Mouse (Mus musculus) hindbrain, postnatal 0 days (tissue): Measurements from ENCODE around the gene Rdh16f1. TPM values are rescaled to one million over a fixed set of nuclear protein-coding genes. Genes with fewer than 3 reads are reported as not detected.
"Not testable (repeated sequence)": the region's sequence is repeated elsewhere in the genome, so short reads cannot be mapped to it uniquely, and the experiment has no call there.

Experiments used
- ATAC-seq: fragments of 200-750 bp; cut with Nextera tagmentation; 2 replicates; pipeline ENCODE4 v1.8.0; 2017; ENCODE audit warnings: mild to moderate bottlenecking, moderate TSS enrichment, moderate library complexity
- DNase-seq: peaks from one replicate; pipeline ENCODE4 v3.0.0-alpha.2; 2015; ENCODE audit warnings: low spot score
- H3K27ac ChIP-seq: fragments of 300-500 bp; sonication (generic); 2 replicates; pipeline ENCODE4 v1.5.1; 2014; ENCODE audit warnings: mild to moderate bottlenecking
- H3K27me3 ChIP-seq: fragments of 300-500 bp; sonication (generic); 2 replicates; pipeline ENCODE4 v1.6.1; 2014; ENCODE audit warnings: low read length, mixed read lengths; ENCODE audit not compliant: insufficient read depth
- H3K36me3 ChIP-seq: fragments of 300-500 bp; sonication (generic); 2 replicates; pipeline ENCODE4 v1.6.1; 2014; ENCODE audit warnings: low read length, mixed read lengths; ENCODE audit not compliant: insufficient read depth
- H3K4me1 ChIP-seq: fragments of 300-500 bp; sonication (generic); 2 replicates; pipeline ENCODE4 v1.6.1; 2014; ENCODE audit warnings: antibody characterized with exemption, low read length, mixed read lengths; ENCODE audit not compliant: insufficient read depth
- H3K4me2 ChIP-seq: fragments of 300-500 bp; sonication (generic); 2 replicates; pipeline ENCODE4 v1.6.1; 2014; ENCODE audit warnings: low read depth, mild to moderate bottlenecking, low read length, moderate library complexity, mixed read lengths
- H3K4me3 ChIP-seq: fragments of 300-500 bp; sonication (generic); 2 replicates; pipeline ENCODE4 v1.5.1; 2014; ENCODE audit warnings: low read length
- H3K9ac ChIP-seq: fragments of 300-500 bp; sonication (generic); replicated peaks from 2 replicates; pipeline ENCODE4 v1.6.1; 2014; ENCODE audit warnings: mild to moderate bottlenecking, low read length, moderate library complexity, mixed read lengths
- H3K9me3 ChIP-seq: fragments of 300-500 bp; sonication (generic); 2 replicates; pipeline ENCODE4 v1.6.1; 2016; ENCODE audit warnings: low read length, mixed read lengths
- CTCF ChIP-seq: IDR thresholded peaks from 2 replicates; pipeline ENCODE4 v1.5.1; 2016; ENCODE audit warnings: antibody characterized with exemption, control low read depth, low read depth
- WGBS: fragments of 180-500 bp; shearing (Covaris S2); extraction: QIAGEN DNeasy Blood & Tissue Kit; methylation state at CpG from one replicate; pipeline ENCODE4 v1.1.7; 2014; 5-methylcytosine and 5-hydroxymethylcytosine counted together
- polyA plus RNA-seq: library from polyadenylated mRNA; unstranded; fragments of >200 nt; fragmentation: Nextera tagmentation; extraction: Ambion mirVana; gene quantifications from 2 replicates; pipeline ENCODE4 v1.2.1, GENCODE M21; 2015
- total RNA-seq: library from RNA; depleted of rRNA; stranded (reverse); fragments of >200 nt; gene quantifications from 2 replicates; pipeline ENCODE4 v1.2.3, GENCODE M21; 2014; rRNA removed

The Rdh16f1 gene
- total and polyA plus RNA-seq, 2 experiments from 2014 or later = 0.54 TPM; not detected in 1

DNA sequence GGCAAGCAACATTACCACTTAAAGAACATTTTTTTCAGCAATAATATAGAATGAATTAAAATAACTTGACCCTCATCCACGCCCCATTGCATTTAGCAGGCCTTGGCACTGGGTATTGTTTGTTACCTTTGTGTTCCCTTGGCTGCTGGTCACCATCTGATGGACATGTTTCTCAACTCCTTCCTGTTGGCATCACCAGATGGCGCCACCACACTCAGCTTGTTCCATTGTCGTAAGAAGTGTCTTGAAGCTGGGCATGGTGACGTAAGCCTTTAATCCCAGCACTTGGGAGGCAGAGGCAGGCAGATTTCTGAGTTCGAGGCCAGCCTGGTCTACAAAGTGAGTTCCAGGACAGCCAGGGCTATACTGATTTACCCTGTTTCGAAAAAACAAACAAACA lies 65.8 kb downstream of the Rdh16f1 start:
- no peak overlapping the region for H3K4me2 ChIP-seq
- H3K27me3 ChIP-seq = no peaks in the 10 kb centered on the region
- 82% methylated on average over 6 of the region's 6 CpGs for WGBS
- no peaks in the 10 kb centered on the region for H3K4me1 ChIP-seq
- DNase-seq (peak; percentile 4), ATAC-seq (no peak)
- H3K9me3 ChIP-seq = 0 out of 2 replicates have a peak, but pooled peaks cover 3% of the 10 kb centered on the region
- no peaks in the 10 kb centered on the region for H3K36me3 ChIP-seq
- no peak overlapping the region for H3K27ac ChIP-seq
- TF ChIP-seq CTCF = peak; percentile 52
- H3K9ac ChIP-seq = no peak overlapping the region
- no peak overlapping the region for H3K4me3 ChIP-seq

DNA sequence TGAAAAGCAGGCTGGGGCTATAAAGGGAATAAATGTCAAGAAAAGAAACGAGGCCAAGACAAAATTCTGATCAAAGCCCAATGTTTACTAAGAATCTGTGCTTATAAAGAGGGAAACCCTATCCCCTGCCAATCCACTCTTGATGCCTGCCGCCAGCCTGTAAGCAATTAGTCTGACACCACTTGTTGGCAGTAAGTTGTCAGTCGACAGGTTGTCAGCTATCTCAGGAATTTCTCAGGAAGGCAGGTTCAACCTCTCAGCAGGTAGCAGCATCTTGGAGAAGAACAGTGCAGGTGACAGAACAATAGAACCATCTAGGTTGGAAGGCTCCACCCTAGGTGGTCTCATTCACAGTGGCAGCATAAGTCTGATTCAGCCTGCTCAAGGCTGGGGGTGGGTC lies 69.5 kb downstream of the Rdh16f1 start:
- Histone ChIP-seq H3K4me1 (no peaks in the 10 kb centered on the region), H3K9me3 (no peaks in the 10 kb centered on the region), H3K4me2 (no peak overlapping the region), H3K27ac (no peak overlapping the region), H3K36me3 (no peaks in the 10 kb centered on the region), H3K4me3 (no peak overlapping the region), H3K27me3 (no peaks in the 10 kb centered on the region), H3K9ac (no peak overlapping the region)
- DNase-seq (no peak), ATAC-seq (no peak)
- no peak for TF ChIP-seq CTCF
- 74% methylated on average over 3 of the region's 3 CpGs for WGBS

- WGBS = 94% methylated on average over 1 of the region's 1 CpGs
- not testable (repeated sequence) for H3K27me3 ChIP-seq, H3K27ac ChIP-seq, ATAC-seq, H3K9ac ChIP-seq, DNase-seq, H3K4me1 ChIP-seq, H3K9me3 ChIP-seq, H3K4me2 ChIP-seq, H3K4me3 ChIP-seq, H3K36me3 ChIP-seq
Measured at GRCm38 (mm10) chr10:127834186-127834585, 74.6 kb downstream of the Rdh16f1 start.

GRCm38 (mm10) chr10:127835292-127835691 lies 75.7 kb downstream of the Rdh16f1 start:
- WGBS = 87% methylated on average over 5 of the region's 5 CpGs
- Histone ChIP-seq H3K27me3 (no peaks in the 10 kb centered on the region), H3K4me3 (no peak overlapping the region), H3K27ac (no peak overlapping the region), H3K4me1 (no peaks in the 10 kb centered on the region), H3K9ac (no peak overlapping the region), H3K9me3 (no peaks in the 10 kb centered on the region), H3K36me3 (no peaks in the 10 kb centered on the region), H3K4me2 (no peak overlapping the region)
- no peak for TF ChIP-seq CTCF
- no peak for ATAC-seq
- no peak for DNase-seq

GRCm38 (mm10) chr10:127837793-127838192 lies 78.2 kb downstream of the Rdh16f1 start:
- H3K36me3 ChIP-seq, DNase-seq, H3K9ac ChIP-seq, H3K9me3 ChIP-seq, H3K27me3 ChIP-seq, H3K4me3 ChIP-seq, H3K27ac ChIP-seq, H3K4me1 ChIP-seq, ATAC-seq, H3K4me2 ChIP-seq: not testable (repeated sequence)
- WGBS = 91% methylated on average over 5 of the region's 5 CpGs

GRCm38 (mm10) chr10:127838539-127838938 lies 79.0 kb downstream of the Rdh16f1 start:
- 88% methylated on average over 2 of the region's 2 CpGs for WGBS
- TF ChIP-seq CTCF = no peak
- no peaks in the 10 kb centered on the region for H3K9me3 ChIP-seq
- no peaks in the 10 kb centered on the region for H3K36me3 ChIP-seq
- no peak overlapping the region for H3K9ac ChIP-seq
- H3K4me1 ChIP-seq = no peaks in the 10 kb centered on the region
- H3K4me3 ChIP-seq = no peak overlapping the region
- DNase-seq = no peak
- ATAC-seq = no peak
- no peak overlapping the region for H3K27ac ChIP-seq
- H3K27me3 ChIP-seq = no peaks in the 10 kb centered on the region
- H3K4me2 ChIP-seq = no peak overlapping the region

DNA sequence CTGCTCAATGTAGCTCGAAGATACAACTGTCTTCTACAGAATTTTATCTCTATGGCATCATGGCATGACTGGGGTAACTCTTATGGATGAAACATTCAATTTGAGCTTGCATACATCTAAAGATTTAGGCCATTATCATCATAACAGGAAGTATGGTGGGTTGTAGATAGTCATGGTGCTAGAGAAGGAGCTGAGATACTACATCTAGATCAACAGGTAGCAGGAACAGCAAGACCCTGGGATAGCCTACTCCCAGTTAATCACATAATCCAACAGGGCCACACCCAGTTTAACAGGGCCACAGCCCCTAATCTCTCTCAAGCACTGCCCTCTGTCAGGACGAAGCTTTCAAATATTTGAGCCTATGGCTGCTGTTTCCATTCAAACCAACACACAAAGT lies 81.2 kb downstream of the Rdh16f1 start:
- no peak for TF ChIP-seq CTCF
- Histone ChIP-seq H3K4me1 (no peaks in the 10 kb centered on the region), H3K4me3 (no peak overlapping the region), H3K27me3 (no peaks in the 10 kb centered on the region), H3K36me3 (no peaks in the 10 kb centered on the region), H3K9me3 (no peaks in the 10 kb centered on the region), H3K4me2 (no peak overlapping the region), H3K27ac (no peak overlapping the region), H3K9ac (no peak overlapping the region)
- WGBS = 79% methylated on average over 2 of the region's 2 CpGs
- ATAC-seq = no peak
- no peak for DNase-seq

Other genes with a start within 250 kb of the Rdh16f1 start
- gene Ndufa4l2, start 244.8 kb upstream of the Rdh16f1 start, total RNA-seq = 11.0 and 21.9 TPM in 2 replicates
- 16.7 and 17.4 TPM in 2 replicates for gene Ndufa4l2, start 244.8 kb upstream of the Rdh16f1 start, polyA plus RNA-seq
- 66.1 and 91.1 TPM in 2 replicates for gene Shmt2, start 237.3 kb upstream of the Rdh16f1 start, total RNA-seq
- 49.7 and 49.9 TPM in 2 replicates for gene Shmt2, start 237.3 kb upstream of the Rdh16f1 start, polyA plus RNA-seq
- gene Nxph4, start 225.2 kb upstream of the Rdh16f1 start, total RNA-seq = 26.0 and 33.5 TPM in 2 replicates
- 134 and 146 TPM in 2 replicates for gene Nxph4, start 225.2 kb upstream of the Rdh16f1 start, polyA plus RNA-seq
- 245 TPM in 2 replicates for gene Lrp1, start 138.6 kb upstream of the Rdh16f1 start, total RNA-seq
- 73.7 and 75.5 TPM in 2 replicates for gene Lrp1, start 138.6 kb upstream of the Rdh16f1 start, polyA plus RNA-seq
- gene Stat6, start 116.8 kb upstream of the Rdh16f1 start, total RNA-seq = 5.3 and 9.5 TPM in 2 replicates
- 4.7 and 5.3 TPM in 2 replicates for gene Stat6, start 116.8 kb upstream of the Rdh16f1 start, polyA plus RNA-seq
- gene Nemp1, start 92.9 kb upstream of the Rdh16f1 start, total RNA-seq = 2.8 and 4.1 TPM in 2 replicates
- gene Nemp1, start 92.9 kb upstream of the Rdh16f1 start, polyA plus RNA-seq = 2.2 and 3.0 TPM in 2 replicates
- gene Nab2, start 91.2 kb upstream of the Rdh16f1 start, total RNA-seq = 3.5 and 4.1 TPM in 2 replicates
- 1.1 and 1.6 TPM in 2 replicates for gene Nab2, start 91.2 kb upstream of the Rdh16f1 start, polyA plus RNA-seq
- gene Myo1a, start 54.6 kb upstream of the Rdh16f1 start, total RNA-seq = 0.21 and 0.36 TPM in 2 replicates
- gene Myo1a, start 54.6 kb upstream of the Rdh16f1 start, polyA plus RNA-seq = 0.50 and 0.53 TPM in 2 replicates
- 2.3 and 5.4 TPM in 2 replicates for gene Tac2, start 35.3 kb upstream of the Rdh16f1 start, total RNA-seq
- 5.6 and 6.7 TPM in 2 replicates for gene Tac2, start 35.3 kb upstream of the Rdh16f1 start, polyA plus RNA-seq
- gene Zbtb39, start 20.2 kb upstream of the Rdh16f1 start, total RNA-seq = 9.9 and 11.5 TPM in 2 replicates
- gene Zbtb39, start 20.2 kb upstream of the Rdh16f1 start, polyA plus RNA-seq = 2.4 and 2.5 TPM in 2 replicates
- gene Gpr182, start 8.1 kb upstream of the Rdh16f1 start, total RNA-seq = 1.9 and 2.9 TPM in 2 replicates
- gene Gpr182, start 8.1 kb upstream of the Rdh16f1 start, polyA plus RNA-seq = 2.3 TPM in 2 replicates
- 0.14 TPM in 1 of 2 replicates, not detected in the other for gene Rdh1, start 66 bp upstream of the Rdh16f1 start, total RNA-seq
- gene Rdh1, start 66 bp upstream of the Rdh16f1 start, polyA plus RNA-seq = not detected in 2 replicates
- 0.37 and 0.50 TPM in 2 replicates for gene Rdh9, start 16.6 kb downstream of the Rdh16f1 start, total RNA-seq
- 0.09 and 0.16 TPM in 2 replicates for gene Rdh9, start 16.6 kb downstream of the Rdh16f1 start, polyA plus RNA-seq
- 0.37 TPM in 1 of 2 replicates, not detected in the other for gene Rdh16, start 41.4 kb downstream of the Rdh16f1 start, total RNA-seq
- 0.06 TPM in 1 of 2 replicates, not detected in the other for gene Rdh16, start 41.4 kb downstream of the Rdh16f1 start, polyA plus RNA-seq
- gene Rdh19, start 90.1 kb downstream of the Rdh16f1 start, total RNA-seq = not detected in 2 replicates
- not detected in 2 replicates for gene Rdh19, start 90.1 kb downstream of the Rdh16f1 start, polyA plus RNA-seq
- not detected in 2 replicates for gene Rdh16f2, start 106.7 kb downstream of the Rdh16f1 start, total RNA-seq
- gene Rdh16f2, start 106.7 kb downstream of the Rdh16f1 start, polyA plus RNA-seq = not detected in 2 replicates
- gene Rdh7, start 129.0 kb downstream of the Rdh16f1 start, total RNA-seq = not detected in 2 replicates
- not detected in 2 replicates for gene Rdh7, start 129.0 kb downstream of the Rdh16f1 start, polyA plus RNA-seq
- not detected in 2 replicates for gene Sdr9c7, start 138.7 kb downstream of the Rdh16f1 start, total RNA-seq
- gene Sdr9c7, start 138.7 kb downstream of the Rdh16f1 start, polyA plus RNA-seq = not detected in 2 replicates
- gene Hsd17b6, start 247.8 kb downstream of the Rdh16f1 start, total RNA-seq = not detected in 2 replicates
- not detected in 2 replicates for gene Hsd17b6, start 247.8 kb downstream of the Rdh16f1 start, polyA plus RNA-seq